16 mouse cellular contexts compared by ENCODE assay signal in genomic region chr11:12048547-12049327, GRCm38 (mm10). TPM values are rescaled to one million over a fixed set of nuclear protein-coding genes. Genes with fewer than 3 reads are reported as not detected.
DNase-seq lines count a peak whose midpoint lies in the region; ATAC-seq and TF ChIP-seq lines count a peak whose summit lies in the region.
"Had no signal": no experiment of that assay in that cellular context is flagged by ENCODE, and none has a peak within 500 bp of the region (broad histone marks: within the 10 kb centered on the region; RNA-seq: fewer than 3 reads in every experiment).

No protein-coding gene starts in this region.

- no peak overlapping the region for H3K4me2 ChIP-seq in forebrain, embryonic 16.5 days (ENCODE audit: low read length)
- no peak overlapping the region for H3K4me2 ChIP-seq in forebrain, embryonic 13.5 days
- no peak overlapping the region for H3K4me2 ChIP-seq in heart, postnatal 0 days (ENCODE audit: low read depth, low read length)
- H3K4me2 ChIP-seq: intestine, embryonic 15.5 days; lung, embryonic 15.5 days had no signal

- intact Hi-C loops in heart, postnatal 14 days (cut with DNase I) = no loop called here

- no peaks in the 10 kb centered on the region for H3K4me1 ChIP-seq in forebrain, embryonic 16.5 days (replicated peaks; ENCODE audit: control insufficient read depth, insufficient read depth, low read length)
- H3K4me1 ChIP-seq in forebrain, embryonic 13.5 days = no peaks in the 10 kb centered on the region
- peaks cover 5% of the 10 kb centered on the region; the same call in 1 of the 2 replicates for H3K4me1 ChIP-seq in heart, postnatal 0 days (ENCODE audit: control insufficient read depth, insufficient read depth)
- H3K4me1 ChIP-seq: hindbrain, embryonic 10.5 days; intestine, embryonic 15.5 days; limb, embryonic 10.5 days; lung, embryonic 15.5 days had no signal

- no peak overlapping the region for H3K4me3 ChIP-seq in forebrain, embryonic 16.5 days (replicated peaks; ENCODE audit: low read length)
- H3K4me3 ChIP-seq in forebrain, embryonic 13.5 days = no peak overlapping the region
- H3K4me3 ChIP-seq in heart, postnatal 0 days (ENCODE audit: low read depth, low read length) = no peak overlapping the region
- H3K4me3 ChIP-seq: hindbrain, embryonic 10.5 days; intestine, embryonic 15.5 days; limb, embryonic 10.5 days; lung, embryonic 15.5 days had no signal

- 0 out of 2 replicates have a peak, but pooled peaks have one; percentile 33 for ATAC-seq in forebrain, embryonic 16.5 days
- no peak; the same call in 1 of the 2 replicates for ATAC-seq in forebrain, embryonic 13.5 days
- ATAC-seq in heart, postnatal 0 days (ENCODE audit: insufficient read depth, low read depth) = 0 out of 2 replicates have a peak, but pooled peaks have one; percentile 47
- ATAC-seq: intestine, embryonic 15.5 days; midbrain, embryonic 16.5 days had no signal

- WGBS in forebrain, embryonic 16.5 days = 36% methylated on average over 2 of the region's 2 CpGs
- WGBS in forebrain, embryonic 13.5 days = 63% methylated on average over 2 of the region's 2 CpGs
- WGBS in heart, postnatal 0 days = 24% methylated on average over 2 of the region's 2 CpGs

- no peak overlapping the region for H3K9ac ChIP-seq in forebrain, embryonic 16.5 days (replicated peaks; ENCODE audit: low read depth, low read length)
- H3K9ac ChIP-seq in forebrain, embryonic 13.5 days = no peak overlapping the region
- H3K9ac ChIP-seq in heart, postnatal 0 days (replicated peaks; ENCODE audit: low read depth, low read length) = no peak overlapping the region
- H3K9ac ChIP-seq: intestine, embryonic 15.5 days; lung, embryonic 15.5 days had no signal

- no peak for DNase-seq in heart, postnatal 0 days (ENCODE audit: low spot score)
- DNase-seq in heart, adult 8-10 months (ENCODE audit: low spot score) = no peak
- peak; percentile 27 for DNase-seq in 3T3-L1 (ENCODE audit: low read depth, low spot score)
- peak; percentile 31 to 50 for DNase-seq in heart, postnatal 14 days
- DNase-seq in retina, embryonic 14.5 days (ENCODE audit: low spot score) = no peak
- DNase-seq: adrenal gland, postnatal 36 days; kidney, postnatal 14 days; layer of hippocampus, adult 9-11 months had no signal

- no peaks in the 10 kb centered on the region for H3K9me3 ChIP-seq in forebrain, embryonic 16.5 days (ENCODE audit: control insufficient read depth, low read length)
- H3K9me3 ChIP-seq in forebrain, embryonic 13.5 days (replicated peaks) = no peaks in the 10 kb centered on the region
- H3K9me3 ChIP-seq in heart, postnatal 0 days (replicated peaks; ENCODE audit: control insufficient read depth, low read length) = no peaks in the 10 kb centered on the region
- H3K9me3 ChIP-seq: hindbrain, embryonic 10.5 days; intestine, embryonic 15.5 days; limb, embryonic 10.5 days; lung, embryonic 15.5 days had no signal

- TF ChIP-seq CTCF in heart, postnatal 0 days (IDR thresholded peaks at IDR 0.05; ENCODE audit: low read depth) = no peak

- H3K27me3 ChIP-seq in forebrain, embryonic 16.5 days (replicated peaks; ENCODE audit: control insufficient read depth, insufficient read depth, low read length) = no peaks in the 10 kb centered on the region; the same call in 1 of the 2 replicates
- 0 out of 2 replicates have a peak, but pooled peaks cover 5% of the 10 kb centered on the region for H3K27me3 ChIP-seq in forebrain, embryonic 13.5 days
- no peaks in the 10 kb centered on the region for H3K27me3 ChIP-seq in heart, postnatal 0 days (ENCODE audit: control insufficient read depth, insufficient read depth, low read length)

- H3K36me3 ChIP-seq in forebrain, embryonic 16.5 days (ENCODE audit: control insufficient read depth, insufficient read depth) = no peaks in the 10 kb centered on the region
- H3K36me3 ChIP-seq in forebrain, embryonic 13.5 days (ENCODE audit: poor library complexity, severe bottlenecking) = no peaks in the 10 kb centered on the region
- no peaks in the 10 kb centered on the region for H3K36me3 ChIP-seq in heart, postnatal 0 days (replicated peaks; ENCODE audit: control insufficient read depth, insufficient read depth, low read length)
- H3K36me3 ChIP-seq: intestine, embryonic 15.5 days; lung, embryonic 15.5 days had no signal

- TF ChIP-seq EP300 in heart, postnatal 0 days (IDR thresholded peaks at IDR 0.05; ENCODE audit: low read depth) = no peak

- H3K27ac ChIP-seq in forebrain, embryonic 16.5 days (ENCODE audit: low read length) = no peak overlapping the region
- H3K27ac ChIP-seq in forebrain, embryonic 13.5 days = no peak overlapping the region
- H3K27ac ChIP-seq in heart, postnatal 0 days (ENCODE audit: low read depth) = 0 out of 2 replicates have a peak overlapping the region, but pooled peaks have one; percentile 2
- H3K27ac ChIP-seq: hindbrain, embryonic 10.5 days; intestine, embryonic 15.5 days; limb, embryonic 10.5 days; lung, embryonic 15.5 days had no signal

RNA-seq across cellular contexts. Expression of gene Grb10, which starts 10.3 kb away (rescaled TPM):
- polyA plus RNA-seq in forebrain, embryonic 16.5 days (2015; fragmentation: Nextera tagmentation; extraction: Ambion mirVana) = 94.2 and 95.2 TPM in 2 replicates
- polyA plus RNA-seq in forebrain, embryonic 13.5 days (2015; fragmentation: Nextera tagmentation; extraction: Ambion mirVana) = 165 and 188 TPM in 2 replicates
- total RNA-seq in heart, postnatal 0 days (2014; rRNA removed; ENCODE audit: low replicate concordance) = 687 and 726 TPM in 2 replicates
- 190 and 200 TPM in 2 replicates for polyA plus RNA-seq in heart, postnatal 0 days (2015; fragmentation: Nextera tagmentation; extraction: Ambion mirVana)
- 10 to 100 TPM; 47.8 to 83.5 (median 60.5) TPM for total RNA-seq in heart, adult 8-10 months (2022)
- 100 to 1,000 TPM; 138 to 163 TPM for total RNA-seq in heart, postnatal 14 days (2021)
- total RNA-seq: MEL had no signal

Comparison
In these comparisons a context has a peak if more than half of its experiments do, and no peak if none do; other contexts are left out.
1. DNase-seq: peak in 3T3-L1 (single experiment) and heart, postnatal 14 days (2 of 2); none in heart, postnatal 0 days (single experiment), heart, adult 8-10 months (single experiment) and retina, embryonic 14.5 days (single experiment).